Comparison of ENCODE assay signal across 10 mouse cellular contexts in genomic region chr11:60160454-60161114, GRCm38 (mm10). TPM values are rescaled to one million over a fixed set of nuclear protein-coding genes. Genes with fewer than 3 reads are reported as not detected.
DNase-seq lines count a peak whose midpoint lies in the region; ATAC-seq and TF ChIP-seq lines count a peak whose summit lies in the region.
"Had no signal": no experiment of that assay in that cellular context is flagged by ENCODE, and none has a peak within 500 bp of the region (broad histone marks: within the 10 kb centered on the region; RNA-seq: fewer than 3 reads in every experiment).

No protein-coding gene starts in this region.

- H3K4me1 ChIP-seq in lung, embryonic 15.5 days: peaks cover 48% of the 10 kb centered on the region
- H3K4me1 ChIP-seq in liver, embryonic 13.5 days (replicated peaks): peaks cover 76% of the 10 kb centered on the region
- peaks cover 61% of the 10 kb centered on the region for H3K4me1 ChIP-seq in thymus, adult 2 months (replicated peaks; ENCODE audit: control insufficient read depth, insufficient read depth, low read length)

- TF ChIP-seq CTCF in thymus, adult 2 months (IDR thresholded peaks at IDR 0.05; ENCODE audit: borderline replicate concordance, control insufficient read depth, extremely low read depth, insufficient read depth, low read length, poor library complexity): no peak

- H3K4me2 ChIP-seq in lung, embryonic 15.5 days: no peak overlapping the region
- H3K4me2 ChIP-seq in liver, embryonic 13.5 days: peak overlapping the region; percentile 26

- TF ChIP-seq POLR2A in thymus, adult 2 months (IDR thresholded peaks at IDR 0.05; ENCODE audit: control insufficient read depth, extremely low read depth, insufficient read depth, low read length, poor library complexity): no peak

- no peaks in the 10 kb centered on the region for H3K27me3 ChIP-seq in lung, embryonic 15.5 days
- H3K27me3 ChIP-seq in liver, embryonic 13.5 days: no peaks in the 10 kb centered on the region
- H3K27me3 ChIP-seq in thymus, adult 2 months (ENCODE audit: control insufficient read depth, insufficient read depth, low read length): no peaks in the 10 kb centered on the region

- WGBS in lung, embryonic 15.5 days: 44% methylated on average over 3 of the region's 3 CpGs
- WGBS in liver, embryonic 13.5 days (ENCODE audit: insufficient replicate concordance): 53% methylated on average over 3 of the region's 3 CpGs
- WGBS in thymus, adult 2 months: 33% methylated on average over 3 of the region's 3 CpGs

- no peak for ATAC-seq in lung, embryonic 15.5 days (ENCODE audit: borderline replicate concordance, extremely low read depth, low FRiP score, low TSS enrichment)
- 0 out of 2 replicates have a peak, but pooled peaks have one; percentile 11 for ATAC-seq in liver, embryonic 13.5 days (ENCODE audit: low read depth)
- ATAC-seq: intestine, postnatal 0 days had no signal

- H3K36me3 ChIP-seq in lung, embryonic 15.5 days: 0 out of 2 replicates have a peak, but pooled peaks cover 3% of the 10 kb centered on the region
- H3K36me3 ChIP-seq in liver, embryonic 13.5 days: peaks cover 7% of the 10 kb centered on the region; the same call in 1 of the 2 replicates
- no peaks in the 10 kb centered on the region for H3K36me3 ChIP-seq in thymus, adult 2 months (ENCODE audit: control insufficient read depth, insufficient read depth, low read length)

- H3K4me3 ChIP-seq in lung, embryonic 15.5 days: no peak overlapping the region
- H3K4me3 ChIP-seq in liver, embryonic 13.5 days (replicated peaks): no peak overlapping the region
- no peak overlapping the region for H3K4me3 ChIP-seq in thymus, adult 2 months (ENCODE audit: control insufficient read depth, insufficient read depth, low read length)

- DNase-seq in adrenal gland, adult 2 months: peak; percentile 46
- no peak for DNase-seq in adrenal gland, postnatal 10 days
- no peak for DNase-seq in lung, postnatal 10 days
- DNase-seq in liver, embryonic 13.5 days: no peak
- peak; percentile 45 for DNase-seq in thymus, adult 2 months
- DNase-seq in kidney, postnatal 36 days: no peak
- DNase-seq in ovary, postnatal 10 days (ENCODE audit: low spot score): no peak
- DNase-seq: gastrocnemius, postnatal 25 days had no signal

- no peak overlapping the region for H3K9ac ChIP-seq in lung, embryonic 15.5 days
- H3K9ac ChIP-seq in liver, embryonic 13.5 days: peak overlapping the region; percentile 40

- peak overlapping the region; percentile 32 for H3K27ac ChIP-seq in lung, embryonic 15.5 days
- peak overlapping the region; percentile 16; the same call in 1 of the 2 replicates for H3K27ac ChIP-seq in liver, embryonic 13.5 days
- peak overlapping the region; percentile 95 for H3K27ac ChIP-seq in thymus, adult 2 months (ENCODE audit: control insufficient read depth, insufficient read depth, low read length)

- no peaks in the 10 kb centered on the region for H3K9me3 ChIP-seq in lung, embryonic 15.5 days
- no peaks in the 10 kb centered on the region for H3K9me3 ChIP-seq in liver, embryonic 13.5 days (replicated peaks)

RNA-seq across cellular contexts. Expression of gene Rai1, which starts 55.8 kb away (rescaled TPM):
- total RNA-seq in adrenal gland, adult 2 months (2021): 10 to 100 TPM; 41.4 to 46.7 TPM
- polyA plus RNA-seq in adrenal gland, adult 2 months (2012; rRNA removed): 72.1 and 82.5 TPM in 2 replicates
- total RNA-seq in adrenal gland, postnatal 10 days (2021): 10 to 100 TPM; 34.8 to 53.0 TPM
- 27.9 and 28.2 TPM in 2 replicates for polyA plus RNA-seq in lung, embryonic 15.5 days (2015; fragmentation: Nextera tagmentation; extraction: Ambion mirVana)
- 5.1 and 5.7 TPM in 2 replicates for polyA plus RNA-seq in liver, embryonic 13.5 days (2015; fragmentation: Nextera tagmentation; extraction: Ambion mirVana)
- polyA plus RNA-seq in thymus, adult 2 months (2012; rRNA removed): 205 and 240 TPM in 2 replicates

Comparison
In these comparisons a context has a peak if more than half of its experiments do, and no peak if none do; other contexts are left out.
1. DNase-seq: peak in adrenal gland, adult 2 months (single experiment) and thymus, adult 2 months (single experiment); none in adrenal gland, postnatal 10 days (single experiment), lung, postnatal 10 days (single experiment), liver, embryonic 13.5 days (single experiment), kidney, postnatal 36 days (0 of 2) and ovary, postnatal 10 days (single experiment).
2. H3K27ac ChIP-seq: peak in every context shown above with its lines; median percentile 95 in thymus, adult 2 months; 32 in lung, embryonic 15.5 days; 16 in liver, embryonic 13.5 days.